Mouse (Mus musculus): ENCODE data around the gene Acoxl.

DNA sequence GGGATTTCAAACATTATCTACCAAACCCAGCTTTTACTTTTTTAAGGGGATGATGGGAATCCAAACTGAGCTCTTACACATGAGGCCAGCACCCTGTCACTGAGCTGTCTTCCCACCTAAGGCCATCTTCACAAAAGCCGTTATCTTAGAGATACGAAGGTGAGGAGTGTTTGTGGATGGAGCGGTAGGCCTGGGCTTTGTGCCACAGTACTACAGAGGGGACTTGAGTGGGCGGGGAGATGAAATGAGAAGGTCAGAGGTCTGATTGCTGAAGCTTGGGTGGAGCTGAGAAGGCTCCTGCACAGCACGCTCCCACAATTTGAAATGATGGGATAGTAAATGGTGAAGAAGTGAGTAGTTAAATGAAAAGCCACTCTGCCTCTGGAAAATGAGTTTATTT lies 266.1 kb downstream of the Acoxl start:
- TF ChIP-seq CTCF (IDR thresholded peaks at IDR 0.05) (no peak), EP300 (IDR thresholded peaks at IDR 0.05; ENCODE audit: insufficient read depth, low read depth, low read length) (0 out of 2 replicates have a peak, but pooled peaks have one; percentile 14)

All from heart, adult 2 months (tissue).